Mouse (Mus musculus): Measurements from ENCODE around the gene Cacna1e.

- TF ChIP-seq CTCF (IDR thresholded peaks at IDR 0.05; ENCODE audit: low read depth, low read length) (no peak), GATA1 (IDR thresholded peaks at IDR 0.05; ENCODE audit: borderline replicate concordance, low read length) (no peak)
Observed at GRCm38 (mm10) chr1:154537445-154537844, 346.9 kb downstream of the Cacna1e start.
